8 mouse cellular contexts compared by ENCODE assay signal in genomic region chr5:139371631-139372401, GRCm38 (mm10). TPM values are rescaled to one million over a fixed set of nuclear protein-coding genes. Genes with fewer than 3 reads are reported as not detected.
DNase-seq lines count a peak whose midpoint lies in the region; ATAC-seq and TF ChIP-seq lines count a peak whose summit lies in the region.

No protein-coding gene starts in this region.

- H3K4me3 ChIP-seq in erythroblast, embryonic 14.5 days (replicated peaks) = peak overlapping the region; percentile 72
- peak overlapping the region; percentile 62 for H3K4me3 ChIP-seq in heart, embryonic 12.5 days
- peak overlapping the region; percentile 51 for H3K4me3 ChIP-seq in kidney, embryonic 16.5 days (ENCODE audit: low read length)
- H3K4me3 ChIP-seq in liver, embryonic 11.5 days (ENCODE audit: low read depth, low read length) = peak overlapping the region; percentile 67
- H3K4me3 ChIP-seq in myocyte = peak overlapping the region; percentile 33

- no peaks in the 10 kb centered on the region for H3K9me3 ChIP-seq in erythroblast, embryonic 14.5 days (ENCODE audit: control insufficient read depth, low read length)
- no peaks in the 10 kb centered on the region for H3K9me3 ChIP-seq in heart, embryonic 12.5 days (replicated peaks)
- no peaks in the 10 kb centered on the region for H3K9me3 ChIP-seq in kidney, embryonic 16.5 days (ENCODE audit: low read length)
- no peaks in the 10 kb centered on the region for H3K9me3 ChIP-seq in liver, embryonic 11.5 days (ENCODE audit: control insufficient read depth, low read length)

- peak overlapping the region; percentile 85 for H3K9ac ChIP-seq in heart, embryonic 12.5 days
- H3K9ac ChIP-seq in kidney, embryonic 16.5 days (replicated peaks; ENCODE audit: low read length) = peak overlapping the region; percentile 91
- H3K9ac ChIP-seq in liver, embryonic 11.5 days (ENCODE audit: low read depth, low read length) = peak overlapping the region; percentile 97

- 2% methylated on average over 36 of the region's 39 CpGs for WGBS in heart, embryonic 12.5 days
- WGBS in kidney, embryonic 16.5 days = 2% methylated on average over 39 of the region's 39 CpGs
- 2% methylated on average over 39 of the region's 39 CpGs for WGBS in liver, embryonic 11.5 days

- H3K36me3 ChIP-seq in erythroblast, embryonic 14.5 days (ENCODE audit: control insufficient read depth) = peaks cover 14% of the 10 kb centered on the region
- no peaks in the 10 kb centered on the region for H3K36me3 ChIP-seq in heart, embryonic 12.5 days
- H3K36me3 ChIP-seq in kidney, embryonic 16.5 days (ENCODE audit: insufficient read depth, low read length) = no peaks in the 10 kb centered on the region
- H3K36me3 ChIP-seq in liver, embryonic 11.5 days (ENCODE audit: control insufficient read depth, insufficient read depth, low read length) = no peaks in the 10 kb centered on the region
- no peaks in the 10 kb centered on the region for H3K36me3 ChIP-seq in myocyte (ENCODE audit: control insufficient read depth, insufficient read depth)

- peak overlapping the region; percentile 83 for H3K4me2 ChIP-seq in heart, embryonic 12.5 days
- peak overlapping the region; percentile 74 for H3K4me2 ChIP-seq in kidney, embryonic 16.5 days (replicated peaks; ENCODE audit: low read depth, low read length)
- peak overlapping the region; percentile 97 for H3K4me2 ChIP-seq in liver, embryonic 11.5 days
- peak overlapping the region; percentile 87 for H3K4me2 ChIP-seq in myocyte (ENCODE audit: low read depth)

- H3ac ChIP-seq in myocyte (ENCODE audit: control insufficient read depth, insufficient read length) = peak overlapping the region; percentile 83

- peak; percentile 100 for TF ChIP-seq POLR2A in myocyte (IDR thresholded peaks at IDR 0.05; ENCODE audit: insufficient read length, low read depth)

- no peaks in the 10 kb centered on the region for H3K27me3 ChIP-seq in erythroblast, embryonic 14.5 days (ENCODE audit: control insufficient read depth)
- no peaks in the 10 kb centered on the region for H3K27me3 ChIP-seq in heart, embryonic 12.5 days (replicated peaks)
- no peaks in the 10 kb centered on the region for H3K27me3 ChIP-seq in kidney, embryonic 16.5 days (ENCODE audit: insufficient read depth, low read length)
- H3K27me3 ChIP-seq in liver, embryonic 11.5 days (replicated peaks; ENCODE audit: control insufficient read depth, insufficient read depth, low read length) = no peaks in the 10 kb centered on the region
- H3K27me3 ChIP-seq in myocyte (ENCODE audit: control insufficient read depth, insufficient read depth, insufficient read length) = no peaks in the 10 kb centered on the region

- peaks cover 92% of the 10 kb centered on the region for H3K4me1 ChIP-seq in erythroblast, embryonic 14.5 days (ENCODE audit: control insufficient read depth)
- peaks cover 49% of the 10 kb centered on the region for H3K4me1 ChIP-seq in heart, embryonic 12.5 days (replicated peaks)
- peaks cover 41% of the 10 kb centered on the region for H3K4me1 ChIP-seq in kidney, embryonic 16.5 days (ENCODE audit: insufficient read depth, low read length)
- H3K4me1 ChIP-seq in liver, embryonic 11.5 days (replicated peaks; ENCODE audit: control insufficient read depth, insufficient read depth, low read length) = peaks cover 83% of the 10 kb centered on the region

- peak; percentile 72 for DNase-seq in brain, embryonic 18.5 days (ENCODE audit: low read depth, low spot score)
- DNase-seq in liver, embryonic 11.5 days (ENCODE audit: low spot score) = peak; percentile 94
- DNase-seq in spleen, postnatal 4 days (ENCODE audit: low spot score in 2 of 2) = peak; percentile 92 to 96

- H3K79me2 ChIP-seq in myocyte (ENCODE audit: control insufficient read depth, insufficient read depth) = no peaks in the 10 kb centered on the region

- peak overlapping the region; percentile 82 for H3K27ac ChIP-seq in heart, embryonic 12.5 days (ENCODE audit: poor library complexity, severe bottlenecking)
- H3K27ac ChIP-seq in kidney, embryonic 16.5 days (ENCODE audit: low read length) = peak overlapping the region; percentile 85
- H3K27ac ChIP-seq in liver, embryonic 11.5 days (ENCODE audit: low read depth, low read length) = peak overlapping the region; percentile 93

- peak; percentile 94 for ATAC-seq in CD4-positive, CD25-positive, alpha-beta regulatory T cell, adult 4 months
- ATAC-seq in heart, embryonic 12.5 days (ENCODE audit: insufficient number of reproducible peaks, low FRiP score) = peak; percentile 96
- ATAC-seq in kidney, embryonic 16.5 days (ENCODE audit: low FRiP score, low TSS enrichment) = peak; percentile 92
- ATAC-seq in liver, embryonic 11.5 days (replicated peaks; ENCODE audit: low FRiP score) = peak; percentile 89

TF ChIP-seq in myocyte, 11 proteins besides CTCF, POLR2A, EP300 and RAD21:
- peak; percentile 100 for TF ChIP-seq POLR2AphosphoS2 (IDR thresholded peaks at IDR 0.05; ENCODE audit: insufficient read length, low read depth)
- peak in 1 of 3 experiments; percentile 60 for TF ChIP-seq MYOG (IDR thresholded peaks at IDR 0.05; ENCODE audit: control insufficient read depth in 1 of 3, insufficient read depth in 1 of 3, insufficient read length in 2 of 3, low read depth in 2 of 3)
- no peak for TF ChIP-seq CEBPB (IDR thresholded peaks at IDR 0.05; ENCODE audit: insufficient read depth, poor library complexity, severe bottlenecking)
- no peak for TF ChIP-seq SRF (IDR thresholded peaks at IDR 0.05; ENCODE audit: control insufficient read depth, insufficient read length, low read depth)
- TF ChIP-seq TCF12 (IDR thresholded peaks at IDR 0.05; ENCODE audit: insufficient read depth, poor library complexity, severe bottlenecking) = no peak
- no peak for TF ChIP-seq TCF3 (IDR thresholded peaks at IDR 0.05; ENCODE audit: insufficient read length, low read depth)
- no peak for TF ChIP-seq REST (IDR thresholded peaks at IDR 0.05; ENCODE audit: insufficient read depth, insufficient read length)
- TF ChIP-seq MYOD1 (IDR thresholded peaks at IDR 0.05; ENCODE audit: control insufficient read depth in 1 of 3, insufficient read length in 2 of 3, low read depth in 2 of 3) = peak in 1 of 3 experiments; percentile 46
- TF ChIP-seq MAX (IDR thresholded peaks at IDR 0.05; ENCODE audit: low read depth) = no peak
- TF ChIP-seq USF1 (IDR thresholded peaks at IDR 0.05; ENCODE audit: low read depth) = peak; percentile 85
- TF ChIP-seq E2F4 (IDR thresholded peaks at IDR 0.05; ENCODE audit: insufficient read depth) = peak; percentile 13
TF ChIP-seq in myocyte: peak in this region for 5.

RNA-seq across cellular contexts. Expression of gene Gpr146, which starts 5.7 kb away (rescaled TPM):
- polyA plus RNA-seq in CD4-positive, CD25-positive, alpha-beta regulatory T cell, adult 4 months (2017; shearing (Covaris generic)) = 10 to 100 TPM in 1 of 2 experiments, 1 to 10 TPM in 1; 8.1 to 11.3 TPM
- polyA plus RNA-seq in erythroblast, embryonic 14.5 days (2012) = 8.1 and 9.7 TPM in 2 replicates
- 8.2 and 8.5 TPM in 2 replicates for polyA plus RNA-seq in heart, embryonic 12.5 days (2016; fragmentation: Nextera tagmentation; extraction: Ambion mirVana)
- 6.6 and 6.7 TPM in 2 replicates for polyA plus RNA-seq in kidney, embryonic 16.5 days (2015; fragmentation: Nextera tagmentation; extraction: Ambion mirVana)
- 13.4 and 15.1 TPM in 2 replicates for polyA plus RNA-seq in liver, embryonic 11.5 days (2014; fragmentation: Nextera tagmentation; extraction: Ambion mirVana)
- 11.7 TPM for polyA plus RNA-seq in myocyte (2012; fragmentation: generic; extraction: Trizol)

RNA-seq across cellular contexts. Expression of gene Cyp2w1, which starts 19.4 kb away (rescaled TPM):
- not detected for polyA plus RNA-seq in CD4-positive, CD25-positive, alpha-beta regulatory T cell, adult 4 months (2017; shearing (Covaris generic))
- 0.02 and 0.06 TPM in 2 replicates for polyA plus RNA-seq in erythroblast, embryonic 14.5 days (2012)
- polyA plus RNA-seq in heart, embryonic 12.5 days (2016; fragmentation: Nextera tagmentation; extraction: Ambion mirVana) = not detected in 2 replicates
- not detected in 2 replicates for polyA plus RNA-seq in kidney, embryonic 16.5 days (2015; fragmentation: Nextera tagmentation; extraction: Ambion mirVana)
- polyA plus RNA-seq in liver, embryonic 11.5 days (2014; fragmentation: Nextera tagmentation; extraction: Ambion mirVana) = not detected in 2 replicates
- polyA plus RNA-seq in myocyte (2012; fragmentation: generic; extraction: Trizol) = not detected

RNA-seq across cellular contexts. Expression of gene Cox19, which starts 20.6 kb away (rescaled TPM):
- polyA plus RNA-seq in CD4-positive, CD25-positive, alpha-beta regulatory T cell, adult 4 months (2017; shearing (Covaris generic)) = 10 to 100 TPM; 49.9 to 52.2 TPM
- 5.5 and 10.5 TPM in 2 replicates for polyA plus RNA-seq in erythroblast, embryonic 14.5 days (2012)
- polyA plus RNA-seq in heart, embryonic 12.5 days (2016; fragmentation: Nextera tagmentation; extraction: Ambion mirVana) = 66.2 and 72.6 TPM in 2 replicates
- 99.3 and 104 TPM in 2 replicates for polyA plus RNA-seq in kidney, embryonic 16.5 days (2015; fragmentation: Nextera tagmentation; extraction: Ambion mirVana)
- polyA plus RNA-seq in liver, embryonic 11.5 days (2014; fragmentation: Nextera tagmentation; extraction: Ambion mirVana) = 98.1 and 103 TPM in 2 replicates
- 66.0 TPM for polyA plus RNA-seq in myocyte (2012; fragmentation: generic; extraction: Trizol)

RNA-seq across cellular contexts. Expression of gene C130050O18Rik, which starts 33.3 kb away (rescaled TPM):
- polyA plus RNA-seq in CD4-positive, CD25-positive, alpha-beta regulatory T cell, adult 4 months (2017; shearing (Covaris generic)) = not detected
- not detected in 2 replicates for polyA plus RNA-seq in erythroblast, embryonic 14.5 days (2012)
- polyA plus RNA-seq in heart, embryonic 12.5 days (2016; fragmentation: Nextera tagmentation; extraction: Ambion mirVana) = 0.10 and 0.36 TPM in 2 replicates
- polyA plus RNA-seq in kidney, embryonic 16.5 days (2015; fragmentation: Nextera tagmentation; extraction: Ambion mirVana) = 0.60 and 0.92 TPM in 2 replicates
- 1.5 and 1.6 TPM in 2 replicates for polyA plus RNA-seq in liver, embryonic 11.5 days (2014; fragmentation: Nextera tagmentation; extraction: Ambion mirVana)
- 0.25 TPM for polyA plus RNA-seq in myocyte (2012; fragmentation: generic; extraction: Trizol)

RNA-seq across cellular contexts. Expression of gene Adap1, which starts 46.4 kb away (rescaled TPM):
- polyA plus RNA-seq in CD4-positive, CD25-positive, alpha-beta regulatory T cell, adult 4 months (2017; shearing (Covaris generic)) = 1 to 10 TPM; 4.8 to 6.0 TPM
- polyA plus RNA-seq in erythroblast, embryonic 14.5 days (2012) = 0.13 and 0.17 TPM in 2 replicates
- 1.1 and 2.1 TPM in 2 replicates for polyA plus RNA-seq in heart, embryonic 12.5 days (2016; fragmentation: Nextera tagmentation; extraction: Ambion mirVana)
- 1.1 and 1.7 TPM in 2 replicates for polyA plus RNA-seq in kidney, embryonic 16.5 days (2015; fragmentation: Nextera tagmentation; extraction: Ambion mirVana)
- 7.2 and 8.1 TPM in 2 replicates for polyA plus RNA-seq in liver, embryonic 11.5 days (2014; fragmentation: Nextera tagmentation; extraction: Ambion mirVana)
- 0.04 TPM for polyA plus RNA-seq in myocyte (2012; fragmentation: generic; extraction: Trizol)

Comparison
In these comparisons a context has a peak if more than half of its experiments do, and no peak if none do; other contexts are left out.
1. Peak in every context shown above with its lines: DNase-seq, ATAC-seq, H3K4me3 ChIP-seq and H3K27ac ChIP-seq.